8 mouse cellular contexts compared by ENCODE assay signal in the genomic region with DNA sequence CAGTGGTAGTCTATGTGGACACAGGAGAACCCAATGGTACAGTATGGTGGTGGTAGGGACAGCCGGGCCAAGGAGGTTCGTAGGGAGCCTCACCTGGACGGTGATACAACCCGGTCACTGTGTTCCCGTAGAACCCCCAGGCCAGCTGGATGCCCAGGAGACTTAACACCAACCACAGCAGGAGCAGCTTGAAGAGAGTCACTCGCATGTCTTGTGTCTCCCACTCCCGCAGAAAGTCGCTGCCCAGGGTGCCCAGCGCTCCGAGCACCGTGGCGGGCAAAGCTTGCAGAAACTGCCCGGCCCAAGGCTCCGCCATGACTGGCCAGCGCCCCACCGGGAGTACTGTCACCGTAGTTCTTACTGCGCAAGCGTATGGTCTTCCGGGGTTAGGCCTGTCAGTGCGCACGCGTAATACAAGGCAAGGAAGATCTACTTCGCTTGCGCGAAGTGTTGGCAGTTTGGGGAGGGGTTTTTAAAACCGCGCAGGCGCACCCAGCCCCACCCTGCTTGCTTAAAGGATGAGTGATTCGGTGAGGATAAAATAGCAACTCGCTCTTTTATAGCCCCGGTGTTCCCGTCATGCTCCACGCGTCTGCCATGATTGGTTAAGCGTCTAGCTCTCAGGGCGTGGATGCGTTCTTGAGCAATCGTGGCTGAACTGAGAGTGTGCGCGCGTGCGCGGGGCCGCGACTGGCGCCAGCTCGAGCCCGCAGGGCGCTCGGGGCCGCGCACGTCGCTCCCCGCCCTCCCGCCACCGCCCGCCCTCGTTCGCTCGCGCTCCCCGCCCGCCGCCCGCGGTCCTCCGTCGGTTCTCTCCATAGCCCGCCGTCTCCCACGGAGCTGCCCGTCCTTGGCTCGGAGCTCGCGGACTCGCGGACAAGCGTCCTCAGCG. TPM values are rescaled to one million over a fixed set of nuclear protein-coding genes. Genes with fewer than 3 reads are reported as not detected.
A peak's percentile ranks its signal among the peaks of the same experiment; 100 is the strongest.
DNase-seq lines count a peak whose midpoint lies in the region; ATAC-seq and TF ChIP-seq lines count a peak whose summit lies in the region.

A gene (plus strand): TSS at position 501 of the 892 bp plus-strand sequence.
A gene (minus strand): TSS at position 532 of the 892 bp plus-strand sequence.

- WGBS in forebrain, embryonic 16.5 days: under 1% methylated on average over 74 of the region's 81 CpGs
- 0% methylated on average over 60 of the region's 81 CpGs for WGBS in lung, embryonic 14.5 days
- under 1% methylated on average over 80 of the region's 81 CpGs for WGBS in olfactory bulb, adult 2 months
- WGBS in thymus, adult 2 months: under 1% methylated on average over 81 of the region's 81 CpGs

- H3K4me3 ChIP-seq in G1E (ENCODE audit: low read depth, low read length): peak within 1 kb of the TSS; percentile 73
- peak within 1 kb of the TSS; percentile 96 for H3K4me3 ChIP-seq in forebrain, embryonic 16.5 days (replicated peaks; ENCODE audit: low read length)
- H3K4me3 ChIP-seq in layer of hippocampus, adult 2 months: peak within 1 kb of the TSS; percentile 96
- peak within 1 kb of the TSS; percentile 96 for H3K4me3 ChIP-seq in lung, embryonic 14.5 days (ENCODE audit: low read depth, low read length)
- peak within 1 kb of the TSS; percentile 97 for H3K4me3 ChIP-seq in olfactory bulb, adult 2 months (ENCODE audit: insufficient read depth, low read depth, low read length)
- peak within 1 kb of the TSS; percentile 95 for H3K4me3 ChIP-seq in thymus, adult 2 months (ENCODE audit: control insufficient read depth, insufficient read depth, low read length)

- intact Hi-C loops in heart, postnatal 36 days (cut with DNase I): loop anchor here (1.0 to 10.0 kb wide), 4 partner anchors 33 to 321 kb away; a partner anchor contains a TSS

- ATAC-seq in G1E (ENCODE audit: extremely low read depth, insufficient number of reproducible peaks, low FRiP score, poor library complexity, severe bottlenecking): peak; percentile 93
- ATAC-seq in forebrain, embryonic 16.5 days: peak; percentile 98
- peak; percentile 96 for ATAC-seq in lung, embryonic 14.5 days (ENCODE audit: insufficient read depth)

- DNase-seq in G1E (ENCODE audit: low spot score): peak; percentile 97
- peak; percentile 97 to 99 for DNase-seq in cerebellum, adult 18-20 months
- DNase-seq in heart, postnatal 36 days: peak; percentile 96 to 97
- peak; percentile 97 to 100 for DNase-seq in layer of hippocampus, adult 2 months (ENCODE audit: low spot score in 2 of 2)
- peak; percentile 100 for DNase-seq in lung, embryonic 14.5 days
- DNase-seq in thymus, adult 2 months: peak; percentile 98

- H3K27ac ChIP-seq in forebrain, embryonic 16.5 days (ENCODE audit: low read length): peak within 1 kb of the TSS; percentile 99
- H3K27ac ChIP-seq in layer of hippocampus, adult 2 months: peak within 1 kb of the TSS; percentile 99
- peak within 1 kb of the TSS; percentile 100 for H3K27ac ChIP-seq in lung, embryonic 14.5 days (ENCODE audit: low read depth)
- H3K27ac ChIP-seq in olfactory bulb, adult 2 months (ENCODE audit: insufficient read depth, low read depth, low read length): peak within 1 kb of the TSS; percentile 97
- H3K27ac ChIP-seq in thymus, adult 2 months (ENCODE audit: control insufficient read depth, insufficient read depth, low read length): peak within 1 kb of the TSS; percentile 95

- TF ChIP-seq CTCF in G1E (IDR thresholded peaks at IDR 0.05; ENCODE audit: low read depth, low read length): no peak
- TF ChIP-seq CTCF in layer of hippocampus, adult 2 months (conservative IDR thresholded peaks at IDR 0.05): no peak
- TF ChIP-seq CTCF in lung, embryonic 14.5 days (IDR thresholded peaks at IDR 0.05; ENCODE audit: low read depth): no peak
- 0 out of 2 replicates have a peak, but pooled peaks have one; percentile 12 for TF ChIP-seq CTCF in olfactory bulb, adult 2 months (IDR thresholded peaks at IDR 0.05; ENCODE audit: insufficient read depth, low read depth, low read length)
- peak; percentile 44; the same call in 1 of the 2 replicates for TF ChIP-seq CTCF in thymus, adult 2 months (IDR thresholded peaks at IDR 0.05; ENCODE audit: borderline replicate concordance, control insufficient read depth, extremely low read depth, insufficient read depth, low read length, poor library complexity)

- peaks cover 29% of the 10 kb centered on the region for H3K4me1 ChIP-seq in G1E (ENCODE audit: insufficient read depth, low read depth, low read length)
- peaks cover 29% of the 10 kb centered on the region for H3K4me1 ChIP-seq in forebrain, embryonic 16.5 days (replicated peaks; ENCODE audit: control insufficient read depth, insufficient read depth, low read length)
- peaks cover 6% of the 10 kb centered on the region for H3K4me1 ChIP-seq in lung, embryonic 14.5 days (ENCODE audit: insufficient read depth)
- peaks cover 2% of the 10 kb centered on the region; the same call in 1 of the 2 replicates for H3K4me1 ChIP-seq in olfactory bulb, adult 2 months (ENCODE audit: control insufficient read depth, insufficient read depth, low read length)
- H3K4me1 ChIP-seq in thymus, adult 2 months (replicated peaks; ENCODE audit: control insufficient read depth, insufficient read depth, low read length): peaks cover 9% of the 10 kb centered on the region

- peak within 1 kb of the TSS; percentile 91 for H3K4me2 ChIP-seq in forebrain, embryonic 16.5 days (ENCODE audit: low read length)
- peak within 1 kb of the TSS; percentile 94 for H3K4me2 ChIP-seq in lung, embryonic 14.5 days

- peaks cover 42% of the 10 kb centered on the region for H3K36me3 ChIP-seq in G1E (replicated peaks)
- peaks cover 4% of the 10 kb centered on the region; the same call in 1 of the 2 replicates for H3K36me3 ChIP-seq in forebrain, embryonic 16.5 days (ENCODE audit: control insufficient read depth, insufficient read depth)
- peaks cover 25% of the 10 kb centered on the region for H3K36me3 ChIP-seq in lung, embryonic 14.5 days (ENCODE audit: insufficient read depth)
- H3K36me3 ChIP-seq in thymus, adult 2 months (ENCODE audit: control insufficient read depth, insufficient read depth, low read length): no peaks in the 10 kb centered on the region

- peak within 1 kb of the TSS; percentile 93 for H3K9ac ChIP-seq in forebrain, embryonic 16.5 days (replicated peaks; ENCODE audit: low read depth, low read length)
- peak within 1 kb of the TSS; percentile 98 for H3K9ac ChIP-seq in lung, embryonic 14.5 days

- peak; percentile 88 for TF ChIP-seq POLR2A in olfactory bulb, adult 2 months (IDR thresholded peaks at IDR 0.05; ENCODE audit: insufficient read depth, low read depth, low read length)
- TF ChIP-seq POLR2A in thymus, adult 2 months (IDR thresholded peaks at IDR 0.05; ENCODE audit: control insufficient read depth, extremely low read depth, insufficient read depth, low read length, poor library complexity): peak; percentile 92

- H3K9me3 ChIP-seq in G1E (replicated peaks): no peaks in the 10 kb centered on the region
- H3K9me3 ChIP-seq in forebrain, embryonic 16.5 days (ENCODE audit: control insufficient read depth, low read length): no peaks in the 10 kb centered on the region
- no peaks in the 10 kb centered on the region for H3K9me3 ChIP-seq in lung, embryonic 14.5 days (ENCODE audit: low read depth, low read length)

- no peaks in the 10 kb centered on the region for H3K27me3 ChIP-seq in G1E (ENCODE audit: insufficient read depth, low read length)
- no peaks in the 10 kb centered on the region for H3K27me3 ChIP-seq in forebrain, embryonic 16.5 days (replicated peaks; ENCODE audit: control insufficient read depth, insufficient read depth, low read length)
- no peaks in the 10 kb centered on the region for H3K27me3 ChIP-seq in lung, embryonic 14.5 days (ENCODE audit: insufficient read depth, low read length)
- no peaks in the 10 kb centered on the region for H3K27me3 ChIP-seq in thymus, adult 2 months (ENCODE audit: control insufficient read depth, insufficient read depth, low read length)

RNA-seq across cellular contexts. Expression of the first gene that starts in this region (rescaled TPM):
- total RNA-seq in G1E (2014; fragmentation: Nextera tagmentation): 409 and 426 TPM in 2 replicates
- total RNA-seq in G1E (2017): 215 and 235 TPM in 2 replicates
- polyA plus RNA-seq in G1E (2012): 122 and 136 TPM in 2 replicates
- polyA plus RNA-seq in forebrain, embryonic 16.5 days (2015; fragmentation: Nextera tagmentation; extraction: Ambion mirVana): 282 and 351 TPM in 2 replicates
- 100 to 1,000 TPM; 237 to 241 TPM for total RNA-seq in heart, postnatal 36 days (2021)
- total RNA-seq in layer of hippocampus, adult 2 months (2021): 100 to 1,000 TPM; 155 to 163 TPM
- polyA plus RNA-seq in lung, embryonic 14.5 days (2014; fragmentation: Nextera tagmentation; extraction: Ambion mirVana): 321 and 332 TPM in 2 replicates
- 187 and 421 TPM in 2 replicates for polyA plus RNA-seq in olfactory bulb, adult 2 months (2012; ENCODE audit: insufficient read depth, insufficient read length, low replicate concordance, missing spikeins)
- polyA plus RNA-seq in thymus, adult 2 months (2012; rRNA removed): 148 and 178 TPM in 2 replicates

RNA-seq across cellular contexts. Expression of the second gene that starts in this region (rescaled TPM):
- 24.2 TPM in 2 replicates for total RNA-seq in G1E (2014; fragmentation: Nextera tagmentation)
- 11.9 and 14.6 TPM in 2 replicates for total RNA-seq in G1E (2017)
- polyA plus RNA-seq in G1E (2012): 1.5 and 3.6 TPM in 2 replicates
- 34.3 and 37.6 TPM in 2 replicates for polyA plus RNA-seq in forebrain, embryonic 16.5 days (2015; fragmentation: Nextera tagmentation; extraction: Ambion mirVana)
- 10 to 100 TPM; 59.3 to 62.3 TPM for total RNA-seq in heart, postnatal 36 days (2021)
- total RNA-seq in layer of hippocampus, adult 2 months (2021): 10 to 100 TPM; 35.4 to 36.0 TPM
- 20.1 and 24.9 TPM in 2 replicates for polyA plus RNA-seq in lung, embryonic 14.5 days (2014; fragmentation: Nextera tagmentation; extraction: Ambion mirVana)
- not detected in 2 replicates for polyA plus RNA-seq in olfactory bulb, adult 2 months (2012; ENCODE audit: insufficient read depth, insufficient read length, low replicate concordance, missing spikeins)
- polyA plus RNA-seq in thymus, adult 2 months (2012; rRNA removed): 31.1 and 43.4 TPM in 2 replicates

Comparison
In these comparisons a context has a peak if more than half of its experiments do, and no peak if none do; other contexts are left out.
1. Peak in every context shown above with its lines: DNase-seq, ATAC-seq, H3K4me3 ChIP-seq and H3K27ac ChIP-seq.
2. CTCF ChIP-seq: peak in olfactory bulb, adult 2 months (single experiment) and thymus, adult 2 months (single experiment); none in G1E (single experiment), layer of hippocampus, adult 2 months (single experiment) and lung, embryonic 14.5 days (single experiment).